Comparison of ENCODE assay signal across 19 mouse cellular contexts in the genomic region with DNA sequence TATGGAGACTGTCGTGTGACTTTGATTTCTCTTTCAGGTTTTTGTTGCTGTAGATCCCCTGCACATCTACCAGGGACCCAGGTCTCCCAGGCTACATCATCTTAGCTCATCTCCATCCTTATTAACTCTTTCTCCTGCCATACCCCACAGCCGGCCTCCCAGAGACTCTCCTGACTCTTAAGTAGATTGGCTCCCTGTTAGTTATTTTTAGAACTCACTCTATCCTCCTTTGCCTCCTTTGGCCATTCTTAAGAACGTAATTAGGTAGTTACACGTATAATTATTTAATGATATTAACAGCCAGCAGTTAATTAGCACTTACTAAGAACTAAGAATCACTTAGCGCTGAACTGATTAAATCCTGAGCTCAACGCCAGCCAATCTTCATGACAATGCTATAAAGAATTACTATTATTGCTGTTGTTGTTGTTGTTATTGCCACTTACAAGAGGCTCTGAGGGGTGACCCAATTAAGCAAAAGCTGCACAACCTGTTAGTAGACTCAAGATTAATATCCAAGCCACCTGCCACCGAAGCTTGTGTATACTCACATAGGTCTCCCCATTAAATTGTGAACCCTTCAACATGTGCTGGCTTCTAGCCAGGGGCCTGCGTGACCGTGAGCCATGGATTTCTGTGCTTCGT.
"Had no signal": no experiment of that assay in that cellular context is flagged by ENCODE, and none has a peak within 500 bp of the region (broad histone marks: within the 10 kb centered on the region; RNA-seq: fewer than 3 reads in every experiment).

No protein-coding gene starts in this region.

- H3K36me3 ChIP-seq: liver, embryonic 15.5 days; lung, embryonic 15.5 days; midbrain, embryonic 13.5 days; midbrain, embryonic 15.5 days; neural tube, embryonic 12.5 days; stomach, embryonic 15.5 days had no signal

- H3K4me2 ChIP-seq: liver, embryonic 15.5 days; lung, embryonic 15.5 days; midbrain, embryonic 11.5 days; midbrain, embryonic 13.5 days; midbrain, embryonic 15.5 days; neural tube, embryonic 12.5 days; stomach, embryonic 15.5 days had no signal

- H3K9me3 ChIP-seq: liver, embryonic 15.5 days; lung, embryonic 15.5 days; midbrain, embryonic 13.5 days; midbrain, embryonic 15.5 days; neural tube, embryonic 12.5 days; stomach, embryonic 15.5 days had no signal

- ATAC-seq: liver, postnatal 0 days; lung, postnatal 0 days; midbrain, embryonic 13.5 days; midbrain, embryonic 15.5 days had no signal

- H3K9ac ChIP-seq: liver, embryonic 15.5 days; liver, postnatal 0 days; lung, embryonic 15.5 days; midbrain, embryonic 13.5 days; midbrain, embryonic 15.5 days; neural tube, embryonic 12.5 days; stomach, embryonic 15.5 days had no signal

- DNase-seq: liver, postnatal 0 days; lung, adult 2 months; lung, postnatal 14 days; lung, postnatal 4 days; right cerebral cortex, adult 18-20 months; right cerebral cortex, postnatal 25 days; thymus, adult 2 months; thymus, postnatal 25 days; thymus, postnatal 4 days had no signal

- H3K4me1 ChIP-seq: liver, embryonic 15.5 days; lung, embryonic 15.5 days; midbrain, embryonic 13.5 days; midbrain, embryonic 15.5 days; neural tube, embryonic 12.5 days; stomach, embryonic 15.5 days had no signal

- H3K4me3 ChIP-seq: liver, embryonic 15.5 days; lung, embryonic 15.5 days; megakaryocyte, embryonic 14.5 days; midbrain, embryonic 13.5 days; midbrain, embryonic 15.5 days; neural tube, embryonic 12.5 days; stomach, embryonic 15.5 days had no signal

- H3K27me3 ChIP-seq: liver, embryonic 15.5 days; lung, embryonic 15.5 days; neural tube, embryonic 12.5 days; stomach, embryonic 15.5 days had no signal

- H3K27ac ChIP-seq: liver, embryonic 15.5 days; lung, embryonic 15.5 days; midbrain, embryonic 13.5 days; midbrain, embryonic 15.5 days; neural tube, embryonic 12.5 days; stomach, embryonic 15.5 days; stomach, postnatal 0 days had no signal
